Mouse (Mus musculus) embryonic facial prominence, embryonic 12.5 days (tissue): Measurements from ENCODE around the gene Vps8. TPM values are rescaled to one million over a fixed set of nuclear protein-coding genes. Genes with fewer than 3 reads are reported as not detected.

Experiments used
- ATAC-seq: fragments of 200-750 bp; cut with Nextera tagmentation; 2 replicates; pipeline ENCODE4 v1.8.0; 2017; ENCODE audit not compliant: insufficient number of reproducible peaks, insufficient read depth, low FRiP score, low TSS enrichment
- H3K27ac ChIP-seq: fragments of 300-500 bp; sonication (generic); 2 replicates; pipeline ENCODE4 v1.5.1; 2016; ENCODE audit warnings: mild to moderate bottlenecking
- H3K27me3 ChIP-seq: fragments of 300-500 bp; sonication (generic); 2 replicates; pipeline ENCODE4 v1.6.1; 2016; ENCODE audit warnings: mild to moderate bottlenecking, moderate library complexity
- H3K36me3 ChIP-seq: fragments of 300-500 bp; sonication (generic); 2 replicates; pipeline ENCODE4 v1.6.1; 2016; ENCODE audit warnings: mild to moderate bottlenecking
- H3K4me1 ChIP-seq: fragments of 300-500 bp; sonication (generic); 2 replicates; pipeline ENCODE4 v1.6.1; 2016
- H3K4me2 ChIP-seq: fragments of 300-500 bp; sonication (generic); replicated peaks from 2 replicates; pipeline ENCODE4 v1.6.1; 2016; ENCODE audit warnings: mild to moderate bottlenecking, moderate library complexity
- H3K4me3 ChIP-seq: fragments of 300-500 bp; sonication (generic); 2 replicates; pipeline ENCODE4 v1.5.1; 2016; ENCODE audit warnings: mild to moderate bottlenecking
- H3K9ac ChIP-seq: fragments of 300-500 bp; sonication (generic); 2 replicates; pipeline ENCODE4 v1.6.1; 2016; ENCODE audit warnings: mild to moderate bottlenecking, moderate library complexity
- H3K9me3 ChIP-seq: fragments of 300-500 bp; sonication (generic); 2 replicates; pipeline ENCODE4 v1.6.1; 2016; ENCODE audit warnings: mild to moderate bottlenecking, moderate library complexity
- WGBS: fragments of 180-500 bp; shearing (Covaris S2); methylation state at CpG from one replicate; pipeline ENCODE4 v1.1.7; 2016; 5-methylcytosine and 5-hydroxymethylcytosine counted together
- polyA plus RNA-seq: library from polyadenylated mRNA; unstranded; fragments of >200 nt; fragmentation: Nextera tagmentation; extraction: Ambion mirVana; gene quantifications from 2 replicates; pipeline ENCODE4 v1.2.1, GENCODE M21; 2016

Vps8 gene
- polyA plus RNA-seq, 1 experiment from 2014 or later = 16.7 TPM

DNA sequence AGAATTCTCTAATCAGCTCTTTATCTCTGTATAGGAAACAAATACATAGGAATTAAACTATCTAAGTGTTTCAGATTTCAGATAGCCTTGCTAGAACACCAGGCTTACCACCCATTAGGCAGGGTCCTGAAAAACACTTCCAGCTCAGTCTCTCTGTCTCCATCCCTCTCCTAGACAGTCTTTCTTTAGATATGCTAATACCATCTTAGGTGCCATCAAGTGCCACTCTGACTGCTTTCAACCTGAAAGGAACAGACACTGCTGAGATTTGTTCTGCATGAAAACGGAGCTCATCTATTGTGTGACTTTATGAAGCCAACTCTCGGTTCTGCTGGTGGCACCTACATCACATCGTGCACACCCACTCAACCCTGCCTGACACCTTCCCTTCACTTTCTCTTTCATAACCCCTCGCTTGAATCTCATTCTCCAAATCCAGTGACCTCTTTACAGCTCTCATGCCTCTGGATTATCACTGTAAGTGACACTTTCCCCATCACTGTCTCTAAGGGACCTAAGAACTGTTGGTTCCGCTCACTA is 267.4 kb downstream of the Vps8 start:
- ATAC-seq = no peak
- Histone ChIP-seq H3K9me3 (no peaks in the 10 kb centered on the region), H3K9ac (no peak overlapping the region), H3K36me3 (no peaks in the 10 kb centered on the region), H3K4me2 (no peak overlapping the region), H3K27me3 (peaks cover 9% of the 10 kb centered on the region; the same call in 1 of the 2 replicates), H3K4me3 (no peak overlapping the region), H3K4me1 (0 out of 2 replicates have a peak, but pooled peaks cover 3% of the 10 kb centered on the region), H3K27ac (no peak overlapping the region)
- 47% methylated on average over 5 of the region's 5 CpGs for WGBS

GRCm38 (mm10) chr16:21693981-21694462 is 271.1 kb downstream of the Vps8 start:
- H3K9me3 ChIP-seq = no peaks in the 10 kb centered on the region
- WGBS = under 1% methylated on average over 45 of the region's 45 CpGs
- peaks cover 9% of the 10 kb centered on the region; the same call in 1 of the 2 replicates for H3K27me3 ChIP-seq

More at GRCm38 (mm10) chr16:21693981-21694462, 271.1 kb downstream of the Vps8 start:
- H3K27ac ChIP-seq = peak overlapping the region; percentile 77
- H3K9ac ChIP-seq = peak overlapping the region; percentile 83
- H3K36me3 ChIP-seq = no peaks in the 10 kb centered on the region
- H3K4me1 ChIP-seq = 0 out of 2 replicates have a peak, but pooled peaks cover 3% of the 10 kb centered on the region
- H3K4me2 ChIP-seq = peak overlapping the region; percentile 90
- peak overlapping the region; percentile 86 for H3K4me3 ChIP-seq
- ATAC-seq = peak; percentile 62

Other genes with a start within 250 kb of the Vps8 start
- 76.1 and 79.7 TPM in 2 replicates for gene Ephb3, start 218.4 kb upstream of the Vps8 start, polyA plus RNA-seq